Mouse (Mus musculus) Muller cell, postnatal 12 days (primary cell): ENCODE data around the gene Rfx4.

Experiments
- DNase-seq: peaks from one replicate; pipeline ENCODE4 v3.0.0-alpha.2; 2015; ENCODE audit errors: inconsistent ontology term

Rfx4 gene

DNA sequence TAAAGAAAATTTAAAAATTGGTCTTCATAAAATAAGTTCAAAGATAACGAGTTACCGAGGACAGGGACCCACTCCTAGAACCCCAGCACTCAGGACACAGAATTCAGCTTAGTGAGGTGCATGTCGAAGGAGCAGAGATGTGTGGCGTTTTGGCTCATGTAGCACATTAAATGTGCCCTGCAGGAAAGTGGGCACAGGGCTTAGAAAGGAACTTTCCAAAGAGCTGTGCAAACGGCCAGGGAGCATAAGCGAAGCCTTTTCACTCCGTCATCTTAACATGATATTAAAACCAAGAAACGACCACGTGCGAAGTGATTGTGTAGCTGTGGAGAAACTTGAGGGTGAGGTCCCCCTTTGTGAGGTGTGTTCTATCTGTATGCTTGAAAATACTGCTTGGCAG, 198.4 kb downstream of the Rfx4 start:
- no peak for DNase-seq
